Mouse (Mus musculus): ENCODE measurements around the gene Col20a1. TPM values are rescaled to one million over a fixed set of nuclear protein-coding genes. Genes with fewer than 3 reads are reported as not detected.

The Col20a1 gene
- polyA plus RNA-seq, 1 experiment from 2014 or later = 0.93 TPM

- WGBS = 10% methylated on average over 14 of the region's 14 CpGs
- ATAC-seq (ENCODE audit: insufficient number of reproducible peaks, insufficient read depth, low FRiP score, low TSS enrichment, low read depth) = no peak
- peaks cover 21% of the 10 kb centered on the region for H3K4me1 ChIP-seq
- H3K27me3 ChIP-seq = 0 out of 2 replicates have a peak, but pooled peaks cover 4% of the 10 kb centered on the region
- no peaks in the 10 kb centered on the region for H3K9me3 ChIP-seq
- H3K36me3 ChIP-seq = peaks cover 24% of the 10 kb centered on the region
- H3K4me3 ChIP-seq = peak overlapping the region; percentile 98
- peak overlapping the region; percentile 77 for H3K4me2 ChIP-seq
- peak overlapping the region; percentile 97 for H3K9ac ChIP-seq
- H3K27ac ChIP-seq = peak overlapping the region; percentile 89
These were observed 20.0 kb upstream of the Col20a1 start for GRCm38 (mm10) chr2:180966092-180966882.

DNA sequence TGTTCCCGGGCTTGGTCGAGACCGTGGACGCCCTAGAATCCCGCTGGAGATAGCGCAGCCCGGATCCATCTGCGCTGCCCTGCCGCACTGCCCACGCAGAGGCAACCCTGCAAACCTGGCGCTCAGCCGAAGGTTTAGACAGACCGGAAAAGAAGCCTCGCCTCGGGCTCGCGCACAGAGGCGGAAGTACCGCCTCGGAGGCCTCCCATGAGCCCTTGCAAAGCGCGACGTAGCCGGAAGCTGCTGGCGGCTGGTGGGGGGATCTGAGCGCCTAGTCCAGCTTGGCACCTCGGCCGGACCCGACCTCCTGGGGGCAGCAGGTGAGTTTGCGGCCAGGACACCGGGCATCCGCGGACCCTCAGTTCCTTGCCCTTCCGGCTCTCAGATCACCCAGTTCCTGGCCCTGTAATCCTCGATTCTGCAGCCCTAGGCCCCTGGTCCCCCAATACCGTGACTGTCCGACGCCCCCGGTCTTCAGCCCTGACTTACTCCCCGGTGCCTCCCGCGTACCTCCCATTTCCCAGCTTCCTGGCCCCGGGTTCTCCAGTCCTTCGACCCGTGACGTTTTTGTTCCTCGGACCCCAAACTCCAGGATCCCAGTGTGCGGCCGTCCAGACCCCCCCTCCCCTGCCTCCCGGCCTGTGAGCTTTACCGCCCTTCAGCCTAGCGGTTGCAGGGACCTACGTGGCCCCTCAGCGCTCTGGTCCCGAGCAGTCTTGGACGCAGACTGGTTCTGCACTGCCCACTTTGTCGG lies 19.1 kb upstream of the Col20a1 start, which contains the start of gene Arfgap1:
TSS of gene Arfgap1 (plus strand) at position 216 of the 754 bp plus-strand sequence.
- peak within 1 kb of the TSS; percentile 89 for H3K27ac ChIP-seq
- H3K4me1 ChIP-seq = peaks cover 21% of the 10 kb centered on the region
- no peaks in the 10 kb centered on the region for H3K27me3 ChIP-seq
- WGBS = under 1% methylated on average over 57 of the region's 57 CpGs
- H3K36me3 ChIP-seq = peaks cover 33% of the 10 kb centered on the region
- peak; percentile 84 for ATAC-seq (ENCODE audit: insufficient number of reproducible peaks, insufficient read depth, low FRiP score, low TSS enrichment, low read depth)
- peak within 1 kb of the TSS; percentile 97 for H3K9ac ChIP-seq
- no peaks in the 10 kb centered on the region for H3K9me3 ChIP-seq
- H3K4me2 ChIP-seq = peak within 1 kb of the TSS; percentile 77
- H3K4me3 ChIP-seq = peak within 1 kb of the TSS; percentile 98

- no peaks in the 10 kb centered on the region for H3K27me3 ChIP-seq
- H3K4me3 ChIP-seq = no peak overlapping the region
- no peak for ATAC-seq (ENCODE audit: insufficient number of reproducible peaks, insufficient read depth, low FRiP score, low TSS enrichment, low read depth)
- 74% methylated on average over 6 of the region's 6 CpGs for WGBS
- H3K36me3 ChIP-seq = peaks cover 84% of the 10 kb centered on the region
- no peak overlapping the region for H3K27ac ChIP-seq
- H3K9ac ChIP-seq = no peak overlapping the region
- H3K4me2 ChIP-seq = no peak overlapping the region
- no peaks in the 10 kb centered on the region for H3K4me1 ChIP-seq
- no peaks in the 10 kb centered on the region for H3K9me3 ChIP-seq
These were observed 5.2 kb upstream of the Col20a1 start for GRCm38 (mm10) chr2:180981133-180981532.

- Histone ChIP-seq H3K9me3 (no peaks in the 10 kb centered on the region), H3K9ac (no peak overlapping the region), H3K4me1 (0 out of 2 replicates have a peak, but pooled peaks cover 10% of the 10 kb centered on the region), H3K27me3 (no peaks in the 10 kb centered on the region), H3K36me3 (peaks cover 39% of the 10 kb centered on the region), H3K4me3 (no peak overlapping the region), H3K4me2 (no peak overlapping the region), H3K27ac (no peak overlapping the region)
- 82% methylated on average over 2 of the region's 2 CpGs for WGBS
- no peak for ATAC-seq (ENCODE audit: insufficient number of reproducible peaks, insufficient read depth, low FRiP score, low TSS enrichment, low read depth)
These were observed 700 bp upstream of the Col20a1 start for GRCm38 (mm10) chr2:180985635-180986034.

GRCm38 (mm10) chr2:180987001-180987400 lies 666 bp downstream of the Col20a1 start:
- no peaks in the 10 kb centered on the region for H3K9me3 ChIP-seq
- H3K36me3 ChIP-seq = peaks cover 25% of the 10 kb centered on the region
- H3K4me3 ChIP-seq = no peak overlapping the region
- 51% methylated on average over 1 of the region's 1 CpGs for whole genome bisulfite sequencing
- no peak overlapping the region for H3K4me2 ChIP-seq
- ATAC-seq (ENCODE audit: insufficient number of reproducible peaks, insufficient read depth, low FRiP score, low TSS enrichment, low read depth) = no peak
- H3K27me3 ChIP-seq = no peaks in the 10 kb centered on the region
- H3K4me1 ChIP-seq = 0 out of 2 replicates have a peak, but pooled peaks cover 10% of the 10 kb centered on the region
- no peak overlapping the region for H3K9ac ChIP-seq
- no peak overlapping the region; the same call in 1 of the 2 replicates for H3K27ac ChIP-seq

GRCm38 (mm10) chr2:180987432-180988030 lies 1.2 kb downstream of the Col20a1 start:
- H3K9ac ChIP-seq = no peak overlapping the region
- H3K9me3 ChIP-seq = no peaks in the 10 kb centered on the region
- no peak overlapping the region for H3K4me3 ChIP-seq
- H3K4me2 ChIP-seq = no peak overlapping the region
- no peak for ATAC-seq (ENCODE audit: insufficient number of reproducible peaks, insufficient read depth, low FRiP score, low TSS enrichment, low read depth)
- 0 out of 2 replicates have a peak, but pooled peaks cover 10% of the 10 kb centered on the region for H3K4me1 ChIP-seq
- WGBS = 19% methylated on average over 5 of the region's 5 CpGs
- H3K27ac ChIP-seq = no peak overlapping the region; the same call in 1 of the 2 replicates
- peaks cover 20% of the 10 kb centered on the region for H3K36me3 ChIP-seq
- H3K27me3 ChIP-seq = no peaks in the 10 kb centered on the region

GRCm38 (mm10) chr2:180988347-180988913 lies 2.1 kb downstream of the Col20a1 start:
- Histone ChIP-seq H3K4me1 (0 out of 2 replicates have a peak, but pooled peaks cover 10% of the 10 kb centered on the region), H3K4me3 (no peak overlapping the region), H3K36me3 (peaks cover 12% of the 10 kb centered on the region; the same call in 1 of the 2 replicates), H3K4me2 (no peak overlapping the region), H3K27ac (no peak overlapping the region), H3K9me3 (no peaks in the 10 kb centered on the region), H3K27me3 (no peaks in the 10 kb centered on the region), H3K9ac (no peak overlapping the region)
- 59% methylated on average over 3 of the region's 3 CpGs for WGBS
- no peak for ATAC-seq (ENCODE audit: insufficient number of reproducible peaks, insufficient read depth, low FRiP score, low TSS enrichment, low read depth)

- 70% methylated on average over 1 of the region's 1 CpGs for WGBS
- ATAC-seq (ENCODE audit: insufficient number of reproducible peaks, insufficient read depth, low FRiP score, low TSS enrichment, low read depth) = no peak
- 0 out of 2 replicates have a peak, but pooled peaks cover 10% of the 10 kb centered on the region for H3K4me1 ChIP-seq
- no peak overlapping the region for H3K27ac ChIP-seq
- no peak overlapping the region for H3K4me3 ChIP-seq
- H3K4me2 ChIP-seq = no peak overlapping the region
- no peak overlapping the region for H3K9ac ChIP-seq
- no peaks in the 10 kb centered on the region for H3K9me3 ChIP-seq
- H3K27me3 ChIP-seq = no peaks in the 10 kb centered on the region
- H3K36me3 ChIP-seq = peaks cover 7% of the 10 kb centered on the region; the same call in 1 of the 2 replicates
These were observed 2.6 kb downstream of the Col20a1 start for GRCm38 (mm10) chr2:180988948-180989347.

GRCm38 (mm10) chr2:180990347-180990746 lies 4.0 kb downstream of the Col20a1 start:
- Histone ChIP-seq H3K4me1 (0 out of 2 replicates have a peak, but pooled peaks cover 10% of the 10 kb centered on the region), H3K27ac (no peak overlapping the region), H3K4me3 (no peak overlapping the region), H3K27me3 (no peaks in the 10 kb centered on the region), H3K36me3 (no peaks in the 10 kb centered on the region), H3K9me3 (no peaks in the 10 kb centered on the region), H3K4me2 (no peak overlapping the region), H3K9ac (no peak overlapping the region)
- 76% methylated on average over 4 of the region's 4 CpGs for WGBS
- ATAC-seq (ENCODE audit: insufficient number of reproducible peaks, insufficient read depth, low FRiP score, low TSS enrichment, low read depth) = no peak

DNA sequence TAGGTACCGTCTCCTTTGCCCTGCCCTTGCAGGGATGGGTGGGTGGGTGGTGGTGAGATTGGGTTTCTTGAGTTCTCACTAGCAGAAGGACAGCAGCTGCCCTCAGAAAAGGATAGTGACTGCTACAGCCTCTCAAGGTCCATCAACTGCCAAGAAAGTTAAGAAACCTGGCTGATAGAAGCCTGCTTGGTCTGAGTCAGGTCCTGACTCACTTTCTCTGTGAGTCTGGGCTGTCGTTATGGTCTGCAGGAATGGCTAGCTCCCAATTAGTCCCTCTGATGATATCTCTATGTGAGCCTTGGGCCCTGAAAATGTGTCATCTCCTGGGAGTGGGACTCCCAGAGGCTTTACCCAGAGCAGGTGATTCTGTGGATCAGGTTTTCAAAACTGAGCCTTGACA lies 8.0 kb downstream of the Col20a1 start:
- Histone ChIP-seq H3K36me3 (no peaks in the 10 kb centered on the region), H3K27me3 (no peaks in the 10 kb centered on the region), H3K27ac (no peak overlapping the region), H3K4me3 (no peak overlapping the region), H3K9ac (no peak overlapping the region), H3K9me3 (no peaks in the 10 kb centered on the region), H3K4me1 (no peaks in the 10 kb centered on the region), H3K4me2 (no peak overlapping the region)
- 63% methylated on average over 2 of the region's 2 CpGs for WGBS
- ATAC-seq (ENCODE audit: insufficient number of reproducible peaks, insufficient read depth, low FRiP score, low TSS enrichment, low read depth) = no peak

GRCm38 (mm10) chr2:180995457-180995856 lies 9.1 kb downstream of the Col20a1 start:
- ATAC-seq (ENCODE audit: insufficient number of reproducible peaks, insufficient read depth, low FRiP score, low TSS enrichment, low read depth) = no peak
- Histone ChIP-seq H3K4me3 (no peak overlapping the region), H3K27ac (no peak overlapping the region), H3K9me3 (no peaks in the 10 kb centered on the region), H3K36me3 (no peaks in the 10 kb centered on the region), H3K4me2 (no peak overlapping the region), H3K27me3 (no peaks in the 10 kb centered on the region), H3K9ac (no peak overlapping the region), H3K4me1 (no peaks in the 10 kb centered on the region)
- WGBS = 71% methylated on average over 4 of the region's 4 CpGs

All from embryonic facial prominence, embryonic 13.5 days (tissue).